Mouse (Mus musculus): ENCODE results near the gene Raver2. TPM values are rescaled to one million over a fixed set of nuclear protein-coding genes. Genes with fewer than 3 reads are reported as not detected.

Raver2 gene
- 0.32 to 3.6 TPM (median 0.86 TPM) in 3 replicates for total RNA-seq (2017)

- no peak for ATAC-seq (replicated peaks; ENCODE audit: insufficient number of reproducible peaks, low FRiP score, low TSS enrichment, poor library complexity, severe bottlenecking)
Measured at GRCm38 (mm10) chr4:101068786-101069153, at the start of gene Raver2. Gene Raver2 (plus strand): TSS chr4:101068983.

DNA sequence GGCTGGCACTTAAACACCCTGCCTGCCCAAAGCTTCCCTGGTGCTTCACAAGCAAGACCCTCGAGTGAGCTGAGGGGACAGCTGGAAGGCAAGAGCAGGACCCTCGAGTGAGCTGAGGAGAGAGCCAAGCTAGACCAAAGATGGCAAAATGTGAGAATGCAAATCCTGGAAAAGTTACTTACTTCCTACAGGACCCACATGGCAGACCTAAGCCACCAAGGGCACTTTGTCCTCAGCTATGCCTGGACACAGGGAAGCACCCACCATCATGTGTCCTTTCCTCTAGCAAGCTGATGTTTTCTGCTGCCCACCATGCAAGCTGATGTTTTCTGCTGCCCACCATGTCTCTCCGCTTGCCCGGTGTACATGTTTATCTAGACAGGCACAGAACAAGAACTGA, 48.2 kb upstream of the Raver2 start, which contains the start of gene Gm10577:
Gene Gm10577 (minus strand): TSS at position 101 of the 400 bp plus-strand sequence.
- no peak for ATAC-seq (replicated peaks; ENCODE audit: insufficient number of reproducible peaks, low FRiP score, low TSS enrichment, poor library complexity, severe bottlenecking)

- ATAC-seq (replicated peaks; ENCODE audit: insufficient number of reproducible peaks, low FRiP score, low TSS enrichment, poor library complexity, severe bottlenecking): no peak
Measured at GRCm38 (mm10) chr4:101026566-101026965, 42.2 kb upstream of the Raver2 start.

- no peak for ATAC-seq (replicated peaks; ENCODE audit: insufficient number of reproducible peaks, low FRiP score, low TSS enrichment, poor library complexity, severe bottlenecking)
Measured at GRCm38 (mm10) chr4:101026995-101027394, 41.8 kb upstream of the Raver2 start.

DNA sequence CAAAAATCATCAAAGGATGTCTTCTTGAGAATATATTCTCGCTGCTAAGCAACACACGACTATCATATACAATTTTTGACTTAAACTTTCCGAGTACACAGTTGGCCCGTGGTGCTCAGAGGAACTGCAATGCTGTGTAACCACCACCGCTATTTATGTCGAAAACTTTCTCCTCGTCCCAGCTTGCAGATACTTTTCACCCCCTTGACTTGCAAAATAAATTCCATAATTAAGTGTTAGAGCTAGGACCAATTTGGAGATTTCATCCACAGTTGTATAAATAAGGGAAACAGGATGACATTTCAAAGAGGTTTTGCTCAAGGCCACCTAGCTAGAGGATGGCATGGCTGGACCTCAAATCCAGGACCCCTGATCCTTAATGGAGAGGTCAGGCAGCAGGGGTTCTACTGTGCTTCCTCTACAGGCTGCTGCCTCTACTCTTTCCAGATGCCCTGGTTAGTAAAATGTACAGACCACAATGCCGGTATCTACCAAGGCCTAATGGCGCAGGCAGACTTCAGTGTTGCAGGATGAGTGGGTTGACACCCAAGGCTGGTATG, 40.9 kb upstream of the Raver2 start:
- no peak for ATAC-seq (replicated peaks; ENCODE audit: insufficient number of reproducible peaks, low FRiP score, low TSS enrichment, poor library complexity, severe bottlenecking)

DNA sequence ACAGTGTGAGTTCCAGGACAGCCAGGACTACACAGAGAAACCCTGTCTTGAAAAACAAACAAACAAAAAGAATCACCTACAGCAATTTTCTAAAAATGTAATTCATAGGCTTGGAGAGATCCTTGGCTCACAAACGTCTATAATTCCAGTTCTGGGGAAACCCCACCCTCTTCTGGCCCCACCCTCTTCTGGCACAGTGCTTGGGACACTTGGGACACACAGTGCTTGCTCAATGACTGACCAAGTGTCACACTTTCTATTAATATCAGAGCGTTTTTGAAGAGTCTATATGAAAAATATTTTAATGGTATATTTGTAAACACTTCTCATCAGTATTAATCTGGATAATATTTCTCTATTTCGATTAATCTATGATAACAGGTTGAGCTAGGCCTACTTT, 35.7 kb upstream of the Raver2 start:
- ATAC-seq (replicated peaks; ENCODE audit: insufficient number of reproducible peaks, low FRiP score, low TSS enrichment, poor library complexity, severe bottlenecking): no peak

DNA sequence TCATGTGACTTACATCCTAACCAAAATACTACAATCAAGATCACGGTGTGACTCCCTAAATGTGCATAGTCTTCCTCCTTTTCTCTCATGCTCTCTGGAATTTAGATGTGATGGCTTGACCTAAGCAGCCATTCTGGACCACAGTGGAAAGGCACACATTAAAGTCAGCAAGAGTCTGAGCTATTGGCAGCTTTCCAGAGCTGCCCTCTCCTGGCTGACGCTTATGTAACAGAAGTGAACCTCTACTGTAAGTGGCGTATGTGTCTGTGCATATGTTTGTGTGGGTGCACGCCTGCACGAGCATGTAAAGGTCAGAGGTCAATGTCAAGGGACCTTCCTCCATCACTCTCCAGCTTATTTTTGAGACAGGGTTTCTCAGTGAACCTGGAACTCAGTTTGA, 33.7 kb upstream of the Raver2 start:
- ATAC-seq (replicated peaks; ENCODE audit: insufficient number of reproducible peaks, low FRiP score, low TSS enrichment, poor library complexity, severe bottlenecking): no peak

DNA sequence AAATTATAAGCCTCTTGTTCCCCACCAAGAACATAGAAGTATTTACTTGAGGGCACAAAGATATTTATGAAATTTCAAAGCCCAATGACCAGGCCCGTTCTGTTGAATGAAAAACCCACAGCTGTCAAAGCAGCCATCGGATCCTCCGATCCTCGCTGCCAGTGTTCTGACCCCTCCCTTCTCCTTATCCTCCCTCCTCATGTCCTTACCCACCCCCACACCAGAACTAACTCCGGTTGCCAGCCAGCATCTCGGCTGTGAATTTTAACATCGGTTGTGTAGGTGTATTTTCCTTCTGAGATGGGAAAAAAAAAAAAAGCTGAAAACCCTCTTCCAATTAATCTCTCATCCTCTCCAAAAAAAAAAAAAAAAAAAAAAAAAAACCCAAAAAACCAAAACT, 31.6 kb upstream of the Raver2 start:
- ATAC-seq (replicated peaks; ENCODE audit: insufficient number of reproducible peaks, low FRiP score, low TSS enrichment, poor library complexity, severe bottlenecking): no peak

GRCm38 (mm10) chr4:101043691-101044090, 25.1 kb upstream of the Raver2 start:
- ATAC-seq (replicated peaks; ENCODE audit: insufficient number of reproducible peaks, low FRiP score, low TSS enrichment, poor library complexity, severe bottlenecking): no peak

DNA sequence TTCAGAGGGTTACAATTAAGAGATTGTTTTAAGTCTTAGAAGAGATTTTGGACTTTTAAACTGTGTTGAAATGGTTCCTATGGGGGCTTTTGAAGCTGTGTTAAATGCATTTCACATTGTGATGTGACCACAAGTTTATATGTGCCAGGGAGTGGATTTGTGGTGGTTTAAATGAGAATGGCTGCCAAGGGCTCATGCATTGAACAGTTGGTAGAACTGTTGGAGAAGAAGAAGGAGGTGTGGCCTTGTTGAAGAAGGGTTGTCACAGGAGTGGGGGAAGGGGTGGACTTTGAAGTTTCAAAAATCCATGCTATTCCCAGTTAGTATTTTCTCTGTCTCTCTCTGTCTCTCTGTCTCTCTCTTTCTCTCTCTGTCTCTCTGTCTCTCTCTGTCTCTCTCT, 24.6 kb upstream of the Raver2 start:
- ATAC-seq (replicated peaks; ENCODE audit: insufficient number of reproducible peaks, low FRiP score, low TSS enrichment, poor library complexity, severe bottlenecking): no peak

- no peak for ATAC-seq (replicated peaks; ENCODE audit: insufficient number of reproducible peaks, low FRiP score, low TSS enrichment, poor library complexity, severe bottlenecking)
Measured at GRCm38 (mm10) chr4:101046576-101046975, 22.2 kb upstream of the Raver2 start.

DNA sequence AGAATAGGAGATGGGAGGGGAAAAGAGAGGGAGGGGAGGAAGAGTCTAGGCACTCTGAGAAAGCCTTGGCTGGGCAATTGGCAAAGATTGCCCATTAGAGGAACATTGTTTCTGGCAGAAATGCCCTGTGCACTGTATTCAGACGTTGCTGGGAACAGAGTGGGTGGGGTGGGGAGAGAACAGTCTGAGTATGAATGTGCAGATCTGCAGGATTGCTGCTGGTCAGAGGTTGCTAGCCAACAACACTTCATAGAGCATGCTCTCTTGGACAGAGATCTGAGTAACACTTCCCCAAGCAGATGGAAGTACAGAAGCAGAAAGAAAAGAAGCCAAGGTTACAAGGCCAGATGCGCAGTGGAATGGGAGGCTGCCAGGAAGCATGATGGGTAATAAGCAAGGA, 6.6 kb upstream of the Raver2 start:
- no peak for ATAC-seq (replicated peaks; ENCODE audit: insufficient number of reproducible peaks, low FRiP score, low TSS enrichment, poor library complexity, severe bottlenecking)

DNA sequence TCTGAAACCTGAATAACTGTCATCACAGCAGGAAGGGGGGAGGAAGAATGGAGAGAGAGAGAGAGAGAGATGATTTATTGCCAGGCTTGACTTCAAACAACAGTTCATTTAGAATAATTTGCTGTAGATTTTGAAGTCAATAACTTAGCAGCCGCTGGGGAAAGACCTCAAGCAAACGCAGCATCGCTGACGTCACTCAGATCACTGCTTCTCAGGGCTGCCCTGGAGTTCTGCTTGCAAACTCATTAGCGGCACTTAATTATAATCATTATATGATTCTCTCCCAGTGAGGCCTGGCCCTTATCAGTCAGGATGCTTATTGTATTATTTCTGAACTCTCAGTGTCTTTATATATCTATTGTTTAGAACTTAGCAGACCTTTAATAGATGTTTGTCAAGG, 2.4 kb upstream of the Raver2 start:
- ATAC-seq (replicated peaks; ENCODE audit: insufficient number of reproducible peaks, low FRiP score, low TSS enrichment, poor library complexity, severe bottlenecking): no peak

- ATAC-seq (replicated peaks; ENCODE audit: insufficient number of reproducible peaks, low FRiP score, low TSS enrichment, poor library complexity, severe bottlenecking): no peak
Measured at GRCm38 (mm10) chr4:101069154-101069971, 580 bp downstream of the Raver2 start.

DNA sequence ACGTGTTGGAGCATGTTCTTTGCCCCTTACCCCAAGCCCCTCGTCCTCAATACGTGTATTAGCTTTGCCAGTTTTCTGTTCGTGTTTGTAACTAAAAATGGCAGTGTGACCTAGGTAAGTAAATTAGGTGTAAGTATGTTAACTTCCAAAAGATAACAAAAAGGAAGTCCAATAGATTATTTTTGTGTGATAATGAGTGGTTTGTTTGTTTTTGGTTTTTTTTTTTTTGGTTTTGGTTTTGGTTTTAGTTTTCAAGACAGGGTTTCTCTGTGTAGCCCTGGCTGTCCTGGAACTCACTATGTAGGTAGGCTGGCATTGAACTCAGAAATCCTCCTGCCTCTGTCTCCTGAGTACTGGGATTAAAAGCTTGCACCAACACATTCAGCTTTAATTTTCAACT, 2.8 kb downstream of the Raver2 start:
- no peak for ATAC-seq (replicated peaks; ENCODE audit: insufficient number of reproducible peaks, low FRiP score, low TSS enrichment, poor library complexity, severe bottlenecking)

GRCm38 (mm10) chr4:101076425-101076824, 7.6 kb downstream of the Raver2 start:
- ATAC-seq (replicated peaks; ENCODE audit: insufficient number of reproducible peaks, low FRiP score, low TSS enrichment, poor library complexity, severe bottlenecking): no peak

- no peak for ATAC-seq (replicated peaks; ENCODE audit: insufficient number of reproducible peaks, low FRiP score, low TSS enrichment, poor library complexity, severe bottlenecking)
Measured at GRCm38 (mm10) chr4:101080016-101080415, 11.2 kb downstream of the Raver2 start.

- ATAC-seq (replicated peaks; ENCODE audit: insufficient number of reproducible peaks, low FRiP score, low TSS enrichment, poor library complexity, severe bottlenecking): no peak
Measured at GRCm38 (mm10) chr4:101082176-101082888, 13.5 kb downstream of the Raver2 start.

DNA sequence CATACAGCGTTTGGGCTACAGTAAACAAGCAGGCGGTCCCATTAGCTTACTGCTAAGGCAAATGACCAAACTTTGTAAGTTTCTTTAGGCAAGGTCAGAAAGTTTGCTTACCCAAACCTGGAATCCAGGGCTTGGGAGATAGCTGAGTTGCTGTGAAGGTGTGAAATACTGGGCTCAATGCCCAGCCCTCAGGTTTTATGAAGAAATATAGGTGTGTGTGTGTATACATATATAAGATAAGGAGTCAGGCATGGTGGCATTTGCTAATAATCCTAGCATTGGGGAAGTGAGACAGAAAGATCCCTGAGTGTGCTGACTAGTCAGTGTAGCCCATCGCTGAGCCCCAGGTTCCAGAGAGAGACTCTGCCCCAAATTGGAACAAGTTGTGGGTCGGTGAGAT, 16.1 kb downstream of the Raver2 start:
- no peak for ATAC-seq (replicated peaks; ENCODE audit: insufficient number of reproducible peaks, low FRiP score, low TSS enrichment, poor library complexity, severe bottlenecking)

DNA sequence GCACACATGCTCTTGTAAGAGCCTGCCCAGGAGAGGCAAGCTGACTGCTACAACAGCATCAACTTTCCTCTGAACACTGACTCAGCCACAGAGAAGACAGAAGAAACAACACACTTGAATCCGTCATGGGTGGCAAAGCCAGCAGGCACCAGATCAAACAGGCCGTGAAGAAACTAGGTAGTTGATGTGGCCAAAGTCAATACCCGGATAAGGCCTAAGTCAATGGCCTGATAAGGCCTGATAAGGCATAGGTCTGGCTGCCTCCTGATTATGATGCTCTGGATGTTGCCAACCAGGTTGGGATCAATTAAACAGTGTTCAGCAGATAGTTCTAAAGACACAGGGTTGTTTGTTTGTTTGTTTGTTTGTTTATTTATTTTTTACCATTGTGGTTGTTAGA, 17.3 kb downstream of the Raver2 start:
- ATAC-seq (replicated peaks; ENCODE audit: insufficient number of reproducible peaks, low FRiP score, low TSS enrichment, poor library complexity, severe bottlenecking): no peak

Measured in monocyte, adult 5-6 weeks (primary cell).